Mouse (Mus musculus) embryonic facial prominence, embryonic 15.5 days (tissue): Measurements from ENCODE around the gene Patj. TPM values are rescaled to one million over a fixed set of nuclear protein-coding genes. Genes with fewer than 3 reads are reported as not detected.

Experiments used
- ATAC-seq: fragments of 200-750 bp; cut with Nextera tagmentation; 2 replicates; pipeline ENCODE4 v1.8.0; 2017; ENCODE audit warnings: low read depth, moderate TSS enrichment; ENCODE audit not compliant: insufficient number of reproducible peaks, low FRiP score, low TSS enrichment
- H3K27ac ChIP-seq: fragments of 300-500 bp; sonication (generic); replicated peaks from 2 replicates; pipeline ENCODE4 v1.5.1; 2015; ENCODE audit warnings: mild to moderate bottlenecking, inconsistent platforms
- H3K27me3 ChIP-seq: fragments of 300-500 bp; sonication (generic); 2 replicates; pipeline ENCODE4 v1.6.1; 2015; ENCODE audit warnings: inconsistent platforms
- H3K36me3 ChIP-seq: fragments of 300-500 bp; sonication (generic); 2 replicates; pipeline ENCODE4 v1.6.1; 2015; ENCODE audit warnings: mild to moderate bottlenecking, inconsistent platforms
- H3K4me1 ChIP-seq: fragments of 300-500 bp; sonication (generic); 2 replicates; pipeline ENCODE4 v1.6.1; 2015; ENCODE audit warnings: inconsistent platforms
- H3K4me2 ChIP-seq: fragments of 300-500 bp; sonication (generic); replicated peaks from 2 replicates; pipeline ENCODE4 v1.6.1; 2015; ENCODE audit warnings: mild to moderate bottlenecking, inconsistent platforms
- H3K4me3 ChIP-seq: fragments of 300-500 bp; sonication (generic); replicated peaks from 2 replicates; pipeline ENCODE4 v1.5.1; 2015; ENCODE audit warnings: mild to moderate bottlenecking, inconsistent platforms
- H3K9ac ChIP-seq: fragments of 300-500 bp; sonication (generic); 2 replicates; pipeline ENCODE4 v1.6.1; 2015; ENCODE audit warnings: inconsistent platforms
- H3K9me3 ChIP-seq: fragments of 300-500 bp; sonication (generic); replicated peaks from 2 replicates; pipeline ENCODE4 v1.6.1; 2016; ENCODE audit warnings: inconsistent platforms
- WGBS: fragments of 180-500 bp; shearing (Covaris S2); methylation state at CpG from one replicate; pipeline ENCODE4 v1.1.7; 2015; 5-methylcytosine and 5-hydroxymethylcytosine counted together
- polyA plus RNA-seq: library from polyadenylated mRNA; unstranded; fragments of >200 nt; fragmentation: Nextera tagmentation; extraction: Ambion mirVana; gene quantifications from 2 replicates; pipeline ENCODE4 v1.2.1, GENCODE M21; 2015

Patj gene
- polyA plus RNA-seq, 1 experiment from 2014 or later, result 10.4 TPM

- no peaks in the 10 kb centered on the region for H3K9me3 ChIP-seq
- no peak overlapping the region for H3K4me3 ChIP-seq
- no peak overlapping the region for H3K9ac ChIP-seq
- no peaks in the 10 kb centered on the region for H3K27me3 ChIP-seq
- no peaks in the 10 kb centered on the region for H3K36me3 ChIP-seq
- H3K4me2 ChIP-seq, result no peak overlapping the region
- 71% methylated on average over 3 of the region's 3 CpGs for WGBS
- H3K4me1 ChIP-seq, result no peaks in the 10 kb centered on the region
- ATAC-seq, result no peak
- H3K27ac ChIP-seq, result no peak overlapping the region
Measured at GRCm38 (mm10) chr4:98577957-98578541, 182.5 kb downstream of the Patj start.

GRCm38 (mm10) chr4:98581456-98581855 is 185.9 kb downstream of the Patj start:
- Histone ChIP-seq H3K27ac (no peak overlapping the region), H3K36me3 (no peaks in the 10 kb centered on the region), H3K9ac (no peak overlapping the region), H3K4me3 (no peak overlapping the region), H3K4me2 (no peak overlapping the region), H3K9me3 (no peaks in the 10 kb centered on the region), H3K27me3 (no peaks in the 10 kb centered on the region), H3K4me1 (no peaks in the 10 kb centered on the region)
- WGBS, result 72% methylated on average over 8 of the region's 8 CpGs
- no peak for ATAC-seq

DNA sequence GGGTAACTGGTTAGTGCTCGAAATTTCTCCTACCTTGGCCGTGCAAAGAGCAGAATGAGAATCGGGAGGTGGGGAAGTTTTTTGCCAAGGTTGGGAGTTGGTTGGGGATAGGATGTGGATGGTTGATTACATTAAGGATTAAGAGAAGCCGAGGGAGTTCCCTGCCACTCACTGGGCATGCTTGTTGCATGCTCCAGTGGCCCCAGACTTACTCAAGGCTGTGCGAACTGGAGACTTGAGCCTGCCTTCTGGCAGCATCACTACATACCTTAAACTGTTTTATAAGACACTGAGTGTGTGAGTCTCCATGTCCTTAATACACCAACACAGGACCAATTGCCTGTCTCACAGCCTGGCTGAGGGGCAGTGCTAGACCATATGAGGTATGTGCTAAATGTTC is 188.4 kb downstream of the Patj start:
- no peak overlapping the region for H3K27ac ChIP-seq
- 74% methylated on average over 5 of the region's 5 CpGs for WGBS
- H3K4me2 ChIP-seq, result no peak overlapping the region
- H3K27me3 ChIP-seq, result no peaks in the 10 kb centered on the region
- no peaks in the 10 kb centered on the region for H3K36me3 ChIP-seq
- H3K4me3 ChIP-seq, result no peak overlapping the region
- no peaks in the 10 kb centered on the region for H3K4me1 ChIP-seq
- ATAC-seq, result no peak
- no peak overlapping the region for H3K9ac ChIP-seq
- no peaks in the 10 kb centered on the region for H3K9me3 ChIP-seq

GRCm38 (mm10) chr4:98586303-98586702 is 190.7 kb downstream of the Patj start:
- Histone ChIP-seq H3K4me3 (no peak overlapping the region), H3K4me2 (no peak overlapping the region), H3K36me3 (no peaks in the 10 kb centered on the region), H3K4me1 (no peaks in the 10 kb centered on the region), H3K9ac (no peak overlapping the region), H3K27me3 (no peaks in the 10 kb centered on the region), H3K27ac (no peak overlapping the region), H3K9me3 (no peaks in the 10 kb centered on the region)
- no peak for ATAC-seq
- 80% methylated on average over 4 of the region's 4 CpGs for WGBS

- H3K4me1 ChIP-seq, result no peaks in the 10 kb centered on the region
- no peak overlapping the region for H3K9ac ChIP-seq
- no peaks in the 10 kb centered on the region for H3K9me3 ChIP-seq
- WGBS, result 54% methylated on average over 2 of the region's 2 CpGs
- no peak overlapping the region for H3K4me2 ChIP-seq
- H3K4me3 ChIP-seq, result no peak overlapping the region
- no peak overlapping the region for H3K27ac ChIP-seq
- no peak for ATAC-seq
- H3K27me3 ChIP-seq, result no peaks in the 10 kb centered on the region
- H3K36me3 ChIP-seq, result no peaks in the 10 kb centered on the region
Measured at GRCm38 (mm10) chr4:98587686-98588085, 192.1 kb downstream of the Patj start.

DNA sequence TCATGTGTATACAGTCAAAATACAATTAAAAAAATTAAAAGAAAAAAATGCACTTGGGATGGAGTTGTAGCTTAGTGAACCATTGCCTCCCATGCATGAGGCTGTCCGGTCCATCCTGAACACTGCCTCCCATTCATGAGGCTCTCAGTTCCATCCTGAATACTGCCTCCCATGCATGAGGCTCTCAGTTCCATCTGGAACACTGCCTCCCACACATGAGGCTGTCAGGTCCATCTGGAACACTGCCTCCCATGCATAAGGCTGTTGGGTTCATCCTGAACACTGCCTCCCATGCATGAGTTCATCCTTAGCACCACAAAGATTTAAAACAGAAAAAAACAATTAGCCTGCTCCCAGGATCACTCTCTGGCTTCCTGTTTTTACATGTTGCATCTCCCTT is 198.4 kb downstream of the Patj start:
- Histone ChIP-seq H3K4me1 (no peaks in the 10 kb centered on the region), H3K9me3 (no peaks in the 10 kb centered on the region), H3K4me2 (no peak overlapping the region), H3K36me3 (no peaks in the 10 kb centered on the region), H3K27me3 (no peaks in the 10 kb centered on the region), H3K9ac (no peak overlapping the region), H3K4me3 (no peak overlapping the region), H3K27ac (no peak overlapping the region)
- ATAC-seq, result no peak
- WGBS, result 94% methylated on average over 1 of the region's 1 CpGs

GRCm38 (mm10) chr4:98598546-98598971 is 203.0 kb downstream of the Patj start:
- no peaks in the 10 kb centered on the region for H3K36me3 ChIP-seq
- H3K9ac ChIP-seq, result no peak overlapping the region
- H3K27me3 ChIP-seq, result no peaks in the 10 kb centered on the region
- H3K27ac ChIP-seq, result no peak overlapping the region
- 20% methylated on average over 1 of the region's 1 CpGs for WGBS
- H3K9me3 ChIP-seq, result no peaks in the 10 kb centered on the region
- 0 out of 2 replicates have a peak, but pooled peaks have one; percentile 53 for ATAC-seq
- H3K4me1 ChIP-seq, result no peaks in the 10 kb centered on the region
- no peak overlapping the region for H3K4me2 ChIP-seq
- no peak overlapping the region for H3K4me3 ChIP-seq

DNA sequence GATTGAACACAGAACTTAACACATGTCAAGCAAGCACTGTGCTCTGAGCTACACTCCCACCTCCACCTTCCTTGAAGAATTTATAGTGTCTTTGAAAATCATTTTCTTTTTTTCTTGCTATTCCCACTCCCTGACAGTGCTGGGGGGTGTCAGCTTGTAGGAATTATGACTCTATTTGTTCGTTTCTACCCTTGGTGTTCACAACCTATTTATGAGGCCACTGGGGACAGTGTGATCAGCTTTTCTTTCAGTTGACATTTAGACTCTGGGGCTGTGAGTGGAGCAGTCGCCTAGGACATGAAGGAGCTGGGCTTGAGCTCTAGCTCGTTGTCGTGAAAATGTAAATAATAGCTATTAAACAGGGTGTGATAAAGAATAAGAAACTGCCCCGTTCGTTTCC is 203.8 kb downstream of the Patj start:
- H3K9ac ChIP-seq, result no peak overlapping the region
- no peak overlapping the region for H3K4me3 ChIP-seq
- no peak overlapping the region for H3K27ac ChIP-seq
- no peaks in the 10 kb centered on the region for H3K4me1 ChIP-seq
- H3K4me2 ChIP-seq, result no peak overlapping the region
- H3K27me3 ChIP-seq, result no peaks in the 10 kb centered on the region
- H3K36me3 ChIP-seq, result no peaks in the 10 kb centered on the region
- WGBS, result 74% methylated on average over 6 of the region's 6 CpGs
- no peaks in the 10 kb centered on the region for H3K9me3 ChIP-seq
- no peak for ATAC-seq

DNA sequence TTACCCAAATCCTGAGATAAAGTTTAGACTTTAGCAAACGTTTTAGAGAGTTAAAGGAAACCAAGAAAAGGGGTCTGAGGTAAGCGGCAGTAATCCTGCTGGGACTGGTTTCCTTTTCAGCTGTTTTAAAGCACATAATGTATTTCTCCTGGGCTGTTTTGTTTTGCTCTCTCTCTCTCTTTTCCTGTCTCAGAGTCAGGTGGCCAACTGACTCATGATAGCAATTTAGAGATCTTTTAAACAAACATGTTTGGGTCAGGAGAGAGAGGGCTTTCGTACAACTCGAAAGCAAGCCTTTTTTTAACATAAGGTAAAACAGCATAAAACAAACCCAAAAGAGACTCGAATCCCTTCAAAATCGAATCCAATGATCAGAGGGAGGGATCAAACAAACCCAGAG is 207.5 kb downstream of the Patj start:
- H3K4me2 ChIP-seq, result no peak overlapping the region
- H3K27ac ChIP-seq, result no peak overlapping the region
- ATAC-seq, result no peak
- 51% methylated on average over 6 of the region's 6 CpGs for WGBS
- H3K36me3 ChIP-seq, result no peaks in the 10 kb centered on the region
- H3K9ac ChIP-seq, result no peak overlapping the region
- H3K4me3 ChIP-seq, result no peak overlapping the region
- no peaks in the 10 kb centered on the region for H3K4me1 ChIP-seq
- H3K27me3 ChIP-seq, result no peaks in the 10 kb centered on the region
- H3K9me3 ChIP-seq, result no peaks in the 10 kb centered on the region

- H3K4me1 ChIP-seq, result no peaks in the 10 kb centered on the region
- 75% methylated on average over 2 of the region's 2 CpGs for WGBS
- H3K36me3 ChIP-seq, result no peaks in the 10 kb centered on the region
- no peaks in the 10 kb centered on the region for H3K27me3 ChIP-seq
- H3K4me2 ChIP-seq, result no peak overlapping the region
- ATAC-seq, result no peak
- H3K27ac ChIP-seq, result no peak overlapping the region
- no peak overlapping the region for H3K9ac ChIP-seq
- H3K4me3 ChIP-seq, result no peak overlapping the region
- H3K9me3 ChIP-seq, result no peaks in the 10 kb centered on the region
Measured at GRCm38 (mm10) chr4:98610501-98610900, 214.9 kb downstream of the Patj start.

DNA sequence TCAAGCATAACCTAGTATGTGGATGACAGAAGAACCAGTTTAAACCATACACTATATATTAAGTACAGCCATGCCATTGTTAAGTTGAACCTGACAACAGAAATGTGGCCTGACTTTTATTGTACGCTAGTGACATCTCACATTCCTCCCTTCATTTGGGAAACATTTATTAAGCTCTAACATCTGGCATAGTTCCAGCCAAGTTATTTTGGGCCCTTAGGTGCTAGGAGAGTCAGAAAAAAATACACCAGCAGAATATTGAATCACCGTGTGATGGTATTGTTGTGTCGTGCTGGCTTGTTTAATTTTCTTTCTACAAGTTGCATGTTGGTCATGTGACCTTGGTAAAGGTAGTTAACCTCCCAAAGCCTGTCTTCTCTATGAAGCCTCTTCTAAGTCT is 218.8 kb downstream of the Patj start:
- no peak overlapping the region for H3K4me3 ChIP-seq
- H3K9me3 ChIP-seq, result no peaks in the 10 kb centered on the region
- WGBS, result 54% methylated on average over 3 of the region's 3 CpGs
- no peak overlapping the region for H3K9ac ChIP-seq
- no peaks in the 10 kb centered on the region for H3K4me1 ChIP-seq
- no peaks in the 10 kb centered on the region for H3K27me3 ChIP-seq
- H3K36me3 ChIP-seq, result no peaks in the 10 kb centered on the region
- no peak overlapping the region for H3K27ac ChIP-seq
- ATAC-seq, result no peak
- H3K4me2 ChIP-seq, result no peak overlapping the region

DNA sequence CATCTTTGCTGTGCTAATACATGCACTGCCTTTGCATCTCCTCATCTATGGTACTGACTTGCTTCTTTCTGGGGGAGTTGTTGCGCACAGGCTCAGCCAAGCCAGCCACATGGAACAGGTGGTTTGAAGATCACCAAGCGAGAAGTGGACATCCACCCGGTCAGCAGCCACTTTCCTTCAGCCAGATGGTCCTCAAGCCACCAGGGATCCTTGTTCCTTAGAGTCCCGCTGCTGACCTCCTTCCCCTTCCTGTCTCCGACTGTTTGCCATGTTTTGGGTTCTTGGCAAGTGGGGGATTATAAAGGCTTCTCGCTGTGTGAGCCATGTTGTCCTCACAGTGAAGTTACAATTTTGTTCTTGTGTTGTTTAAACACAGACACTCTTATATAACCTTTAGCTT is 223.6 kb downstream of the Patj start:
- 77% methylated on average over 6 of the region's 6 CpGs for WGBS
- Histone ChIP-seq H3K4me1 (no peaks in the 10 kb centered on the region), H3K4me3 (no peak overlapping the region), H3K27ac (no peak overlapping the region), H3K36me3 (no peaks in the 10 kb centered on the region), H3K27me3 (no peaks in the 10 kb centered on the region), H3K9me3 (no peaks in the 10 kb centered on the region), H3K4me2 (no peak overlapping the region), H3K9ac (no peak overlapping the region)
- ATAC-seq, result no peak
